Mouse (Mus musculus) small intestine, adult 2 months (tissue): ENCODE measurements around the gene Rps25.
"Not testable (repeated sequence)": the region's sequence is repeated elsewhere in the genome, so short reads cannot be mapped to it uniquely, and the experiment has no call there.

Experiments
- CTCF ChIP-seq: fragments of 200-500 bp; IDR thresholded peaks from 2 replicates; pipeline ENCODE4 v1.5.1; 2012; ENCODE audit warnings: low read depth, mild to moderate bottlenecking, control low read depth, inconsistent platforms, low read length, moderate library complexity, mixed read lengths; ENCODE audit not compliant: insufficient replicate concordance, insufficient read length; ENCODE audit errors: extremely low read depth
- POLR2A ChIP-seq: fragments of 200-500 bp; IDR thresholded peaks from 2 replicates; pipeline ENCODE4 v1.6.1; 2012; ENCODE audit warnings: low read depth, mild to moderate bottlenecking, control low read depth, inconsistent platforms, low read length, moderate library complexity

DNA sequence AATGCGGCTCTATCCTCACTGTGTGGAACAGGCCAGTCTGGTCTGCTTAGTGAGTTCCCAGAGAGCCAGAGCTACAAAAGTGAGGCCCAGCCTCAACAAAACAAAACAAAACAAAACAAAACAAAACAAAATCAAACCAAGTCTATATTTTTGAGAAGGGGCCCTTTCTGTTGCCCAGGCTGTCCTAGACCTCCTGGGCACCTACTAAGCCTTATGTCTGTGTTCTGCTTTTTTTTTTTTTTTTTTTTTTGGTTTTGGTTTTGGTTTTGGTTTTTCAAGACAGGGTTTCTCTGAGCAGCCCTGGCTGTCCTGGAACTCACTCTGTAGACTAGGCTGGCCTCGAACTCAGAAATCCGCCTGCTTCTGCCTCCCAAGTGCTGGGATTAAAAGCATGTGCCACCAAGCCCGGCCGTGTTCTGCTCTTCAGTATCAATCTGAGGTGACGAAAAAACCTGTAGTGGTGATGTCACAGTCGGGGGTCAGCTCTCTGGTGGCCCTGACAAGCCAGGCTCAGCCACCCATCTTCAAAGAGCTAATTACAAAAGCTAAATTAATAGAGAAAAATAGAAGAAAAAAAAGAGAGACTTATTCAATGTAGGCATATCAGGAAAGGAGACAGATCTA is 37.6 kb downstream of the Rps25 start:
- not testable (repeated sequence) for TF ChIP-seq CTCF, POLR2A
